In the genomic region with DNA sequence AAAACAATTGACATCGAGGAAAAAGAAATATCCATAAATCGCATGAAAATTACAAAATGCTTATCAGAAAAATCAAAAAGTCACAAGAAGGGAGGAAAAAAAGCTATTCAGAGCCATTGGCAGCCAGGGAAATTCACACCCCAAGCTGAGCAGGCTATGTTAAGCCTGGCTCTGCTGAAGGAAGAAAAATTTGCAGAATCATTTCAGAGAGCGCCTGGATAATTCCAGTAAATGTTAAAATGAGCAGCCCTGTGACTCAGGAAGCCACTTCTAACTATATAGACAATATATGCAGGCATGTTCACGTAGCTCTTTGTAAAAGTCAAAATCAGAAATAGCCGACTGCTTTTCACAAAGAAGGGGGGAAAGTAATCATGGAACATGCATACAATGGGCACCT, we compare ENCODE assay signal across 20 mouse cellular contexts.
"Had no signal": no experiment of that assay in that cellular context is flagged by ENCODE, and none has a peak within 500 bp of the region (broad histone marks: within the 10 kb centered on the region; RNA-seq: fewer than 3 reads in every experiment).

No protein-coding gene starts in this region.

- H3K4me3 ChIP-seq: limb, embryonic 10.5 days; limb, embryonic 13.5 days; liver, embryonic 12.5 days; liver, embryonic 15.5 days; lung, embryonic 15.5 days; megakaryocyte, embryonic 14.5 days; midbrain, embryonic 10.5 days; neural tube, embryonic 12.5 days; neural tube, embryonic 15.5 days had no signal

- DNase-seq: kidney, adult 2 months; kidney, postnatal 25 days; liver; lung, adult 18-20 months; lung, postnatal 10 days; lung, postnatal 36 days; midbrain, embryonic 14.5 days; thymus, adult 2 months; thymus, postnatal 14 days; thymus, postnatal 4 days had no signal

- H3K27ac ChIP-seq: kidney, postnatal 0 days; limb, embryonic 10.5 days; limb, embryonic 13.5 days; liver, embryonic 12.5 days; liver, embryonic 15.5 days; lung, embryonic 15.5 days; midbrain, embryonic 10.5 days; neural tube, embryonic 12.5 days; neural tube, embryonic 15.5 days had no signal
